In genomic region chr16:31591565-31591964, GRCm38 (mm10) we compare ENCODE assay signal across 7 mouse cellular contexts.
DNase-seq lines count a peak whose midpoint lies in the region; ATAC-seq and TF ChIP-seq lines count a peak whose summit lies in the region.

No protein-coding gene starts in this region.

- peak overlapping the region; percentile 9; the same call in 1 of the 2 replicates for H3K4me2 ChIP-seq in liver, embryonic 12.5 days
- H3K4me2 ChIP-seq in forebrain, embryonic 13.5 days = peak overlapping the region; percentile 38
- 0 out of 2 replicates have a peak overlapping the region, but pooled peaks have one; percentile 1 for H3K4me2 ChIP-seq in intestine, embryonic 15.5 days (replicated peaks)

- no peak for ATAC-seq in liver, embryonic 12.5 days
- ATAC-seq in forebrain, embryonic 13.5 days = no peak; the same call in none of the 2 replicates
- no peak; the same call in 1 of the 2 replicates for ATAC-seq in intestine, embryonic 15.5 days

- no peaks in the 10 kb centered on the region for H3K27me3 ChIP-seq in liver, embryonic 12.5 days (replicated peaks)
- no peaks in the 10 kb centered on the region for H3K27me3 ChIP-seq in forebrain, embryonic 13.5 days
- H3K27me3 ChIP-seq in intestine, embryonic 15.5 days (replicated peaks) = no peaks in the 10 kb centered on the region

- TF ChIP-seq CTCF in olfactory bulb, adult 2 months (IDR thresholded peaks at IDR 0.05; ENCODE audit: insufficient read depth, low read depth, low read length) = no peak

- H3K36me3 ChIP-seq in liver, embryonic 12.5 days = no peaks in the 10 kb centered on the region
- no peaks in the 10 kb centered on the region for H3K36me3 ChIP-seq in forebrain, embryonic 13.5 days (ENCODE audit: poor library complexity, severe bottlenecking)
- H3K36me3 ChIP-seq in intestine, embryonic 15.5 days = no peaks in the 10 kb centered on the region

- H3K9me3 ChIP-seq in liver, embryonic 12.5 days (replicated peaks) = no peaks in the 10 kb centered on the region
- H3K9me3 ChIP-seq in forebrain, embryonic 13.5 days (replicated peaks) = no peaks in the 10 kb centered on the region
- no peaks in the 10 kb centered on the region for H3K9me3 ChIP-seq in intestine, embryonic 15.5 days

- no peak overlapping the region for H3K9ac ChIP-seq in liver, embryonic 12.5 days
- H3K9ac ChIP-seq in forebrain, embryonic 13.5 days = no peak overlapping the region
- H3K9ac ChIP-seq in intestine, embryonic 15.5 days = no peak overlapping the region

- 69% methylated on average over 3 of the region's 3 CpGs for WGBS in liver, embryonic 12.5 days (ENCODE audit: insufficient replicate concordance)
- 34% methylated on average over 3 of the region's 3 CpGs for WGBS in forebrain, embryonic 13.5 days
- 74% methylated on average over 3 of the region's 3 CpGs for WGBS in intestine, embryonic 15.5 days
- 72% methylated on average over 3 of the region's 3 CpGs for WGBS in olfactory bulb, adult 2 months

- H3K27ac ChIP-seq in liver, embryonic 12.5 days = no peak overlapping the region
- peak overlapping the region; percentile 93 for H3K27ac ChIP-seq in forebrain, embryonic 13.5 days
- H3K27ac ChIP-seq in intestine, embryonic 15.5 days = peak overlapping the region; percentile 80; the same call in 1 of the 2 replicates
- peak overlapping the region; percentile 95; the same call in 1 of the 2 replicates for H3K27ac ChIP-seq in olfactory bulb, adult 2 months (ENCODE audit: insufficient read depth, low read depth, low read length)

- peaks cover 43% of the 10 kb centered on the region for H3K4me1 ChIP-seq in liver, embryonic 12.5 days
- peaks cover 51% of the 10 kb centered on the region for H3K4me1 ChIP-seq in forebrain, embryonic 13.5 days
- peaks cover 23% of the 10 kb centered on the region for H3K4me1 ChIP-seq in intestine, embryonic 15.5 days (replicated peaks)
- H3K4me1 ChIP-seq in olfactory bulb, adult 2 months (ENCODE audit: control insufficient read depth, insufficient read depth, low read length) = peaks cover 37% of the 10 kb centered on the region

- H3K4me3 ChIP-seq in liver, embryonic 12.5 days = no peak overlapping the region
- no peak overlapping the region for H3K4me3 ChIP-seq in forebrain, embryonic 13.5 days
- no peak overlapping the region for H3K4me3 ChIP-seq in intestine, embryonic 15.5 days (replicated peaks)
- no peak overlapping the region for H3K4me3 ChIP-seq in olfactory bulb, adult 2 months (ENCODE audit: insufficient read depth, low read depth, low read length)

- no peak for DNase-seq in liver
- DNase-seq in cerebellum, postnatal 4 days (ENCODE audit: low spot score in 2 of 2) = no peak
- no peak for DNase-seq in frontal cortex, postnatal 36 days (ENCODE audit: low spot score in 2 of 2)

- no peak for TF ChIP-seq POLR2A in olfactory bulb, adult 2 months (IDR thresholded peaks at IDR 0.05; ENCODE audit: insufficient read depth, low read depth, low read length)
